Mouse (Mus musculus) adrenal gland, postnatal 10 days (tissue): Measurements from ENCODE around the gene Trem2. TPM values are rescaled to one million over a fixed set of nuclear protein-coding genes. Genes with fewer than 3 reads are reported as not detected.

Source experiments
- total RNA-seq, 2 experiments: library from RNA; stranded (reverse); gene quantifications; 2 replicates each; pipeline ENCODE4 v1.2.3; 2021

The Trem2 gene
- total RNA-seq, 2 experiments from 2014 or later: 1.2 to 1.9 TPM

Other genes starting within 250 kb of the Trem2 start
- under 1 TPM; 0.27 to 0.45 TPM for gene 9830107B12Rik, start 200.1 kb upstream of the Trem2 start, total RNA-seq
- gene A530064D06Rik, start 179.1 kb upstream of the Trem2 start, total RNA-seq: under 1 TPM; 0.24 to 0.33 TPM
- under 1 TPM; 0.09 to 0.42 TPM for gene Trem1, start 113.6 kb upstream of the Trem2 start, total RNA-seq
- under 1 TPM; 0.70 to 0.72 TPM for gene Trem3, start 98.6 kb upstream of the Trem2 start, total RNA-seq
- gene Treml4, start 82.1 kb upstream of the Trem2 start, total RNA-seq: 1 to 10 TPM; 1.4 to 2.2 TPM
- gene Treml2, start 46.9 kb upstream of the Trem2 start, total RNA-seq: 1 to 10 TPM; 1.5 to 2.0 TPM
- gene B430306N03Rik, start 30.3 kb upstream of the Trem2 start, total RNA-seq: under 1 TPM; 0.66 to 0.79 TPM
- gene Treml1, start 13.5 kb downstream of the Trem2 start, total RNA-seq: under 1 TPM; 0.48 TPM
- gene Nfya, start 63.5 kb downstream of the Trem2 start, total RNA-seq: 10 to 100 TPM; 31.0 to 31.3 TPM
- gene Oard1, start 63.6 kb downstream of the Trem2 start, total RNA-seq: 10 to 100 TPM; 19.1 to 22.8 TPM
- gene Apobec2, start 86.5 kb downstream of the Trem2 start, total RNA-seq: 10 to 100 TPM; 15.9 to 51.1 TPM
- 1 to 10 TPM; 1.5 to 2.1 TPM for gene Tspo2, start 105.1 kb downstream of the Trem2 start, total RNA-seq
- gene Unc5cl, start 108.5 kb downstream of the Trem2 start, total RNA-seq: under 1 TPM in 1 of 2 experiments, not detected in 1; 0.21 TPM